Mouse (Mus musculus) testis, adult 2 months (tissue): ENCODE measurements around the gene Omp.

Experiments
- CTCF ChIP-seq: fragments of 200-500 bp; IDR thresholded peaks from 2 replicates; pipeline ENCODE4 v1.5.1; 2012; ENCODE audit warnings: low read depth, mild to moderate bottlenecking, inconsistent platforms, low read length, moderate library complexity; ENCODE audit not compliant: control insufficient read depth, insufficient read depth, insufficient replicate concordance
- POLR2A ChIP-seq: fragments of 200-500 bp; IDR thresholded peaks from 2 replicates; pipeline ENCODE4 v1.6.1; 2012; ENCODE audit warnings: low read depth, mild to moderate bottlenecking, inconsistent platforms, low read length, moderate library complexity; ENCODE audit not compliant: control insufficient read depth

DNA sequence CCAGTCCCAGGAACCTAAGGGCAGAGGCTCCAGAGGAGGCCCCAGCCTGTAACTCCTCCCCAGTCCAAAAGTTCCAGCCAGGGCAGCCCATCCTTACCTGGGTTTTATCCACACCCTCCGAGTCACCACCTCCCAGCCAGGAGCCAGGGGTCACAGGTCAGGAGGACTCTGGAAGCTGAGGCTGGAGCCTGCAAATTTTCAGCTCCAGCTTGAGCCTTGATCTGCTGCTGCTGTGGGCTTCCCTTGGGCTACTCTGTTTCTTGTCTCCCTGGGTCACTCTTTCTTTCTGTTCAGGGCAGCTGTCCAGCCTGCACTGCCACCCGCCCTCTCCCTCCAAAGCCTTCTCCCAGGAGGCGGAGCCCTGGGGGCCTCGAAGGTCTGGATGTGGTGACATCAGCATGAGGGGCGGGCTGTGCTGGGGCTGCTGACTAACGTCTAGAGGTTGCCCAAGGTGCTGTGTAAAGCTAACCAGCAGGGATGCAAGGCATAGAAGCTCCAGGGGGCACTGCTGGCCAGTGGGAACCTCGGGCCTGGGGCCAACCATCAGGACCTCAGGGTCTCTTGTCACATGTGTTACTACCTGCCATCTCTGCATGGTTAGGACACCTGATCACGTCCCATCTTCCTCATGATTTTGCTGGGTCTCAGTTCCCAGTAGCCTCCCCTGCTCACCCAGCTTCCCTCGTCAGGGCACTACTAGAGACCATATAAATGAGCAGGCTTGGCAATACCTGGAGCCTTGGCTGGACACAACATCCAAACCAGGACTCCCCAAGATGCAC is 25.9 kb downstream of the Omp start, which contains the start of gene Myo7a:
- no peak for TF ChIP-seq CTCF
- peak; percentile 16; the same call in 1 of the 2 replicates for TF ChIP-seq POLR2A
